Mouse (Mus musculus): ENCODE data around the gene Aldh16a1. TPM values are rescaled to one million over a fixed set of nuclear protein-coding genes. Genes with fewer than 3 reads are reported as not detected.
A peak's percentile ranks its signal among the peaks of the same experiment; 100 is the strongest.

Gene Aldh16a1
- 18.8 and 22.9 TPM in 2 replicates for polyA plus RNA-seq (2015; fragmentation: Nextera tagmentation; extraction: Ambion mirVana)

GRCm38 (mm10) chr7:45154096-45154992, at the start of gene Aldh16a1, which contains the start of gene Pih1d1:
Aldh16a1 (minus strand) TSS chr7:45154584.
Pih1d1 (plus strand) TSS chr7:45154303.
- ATAC-seq, result peak; percentile 96
- H3K36me3 ChIP-seq (ENCODE audit: control insufficient read depth, insufficient read depth, low read length), result 0 out of 2 replicates have a peak, but pooled peaks cover 4% of the 10 kb centered on the region
- no peaks in the 10 kb centered on the region for H3K27me3 ChIP-seq (replicated peaks; ENCODE audit: control insufficient read depth, insufficient read depth, low read length)
- H3K4me2 ChIP-seq (ENCODE audit: low read length), result peak within 1 kb of the TSS; percentile 84
- no peaks in the 10 kb centered on the region for H3K9me3 ChIP-seq (ENCODE audit: control insufficient read depth, low read length)
- 4% methylated on average over 67 of the region's 69 CpGs for WGBS
- H3K9ac ChIP-seq (ENCODE audit: low read depth, low read length), result peak within 1 kb of the TSS; percentile 81
- H3K4me1 ChIP-seq (ENCODE audit: control insufficient read depth, insufficient read depth, low read depth, low read length), result peaks cover 9% of the 10 kb centered on the region
- H3K27ac ChIP-seq (ENCODE audit: low read depth, low read length), result peak within 1 kb of the TSS; percentile 96
- peak within 1 kb of the TSS; percentile 69 for H3K4me3 ChIP-seq (ENCODE audit: low read length)

GRCm38 (mm10) chr7:45202654-45203053, 48.3 kb upstream of the Aldh16a1 start:
- H3K4me2 ChIP-seq (ENCODE audit: low read length), result no peak overlapping the region
- no peak for ATAC-seq
- no peak overlapping the region for H3K27ac ChIP-seq (ENCODE audit: low read depth, low read length)
- H3K27me3 ChIP-seq (replicated peaks; ENCODE audit: control insufficient read depth, insufficient read depth, low read length), result no peaks in the 10 kb centered on the region
- WGBS, result 57% methylated on average over 10 of the region's 10 CpGs
- H3K36me3 ChIP-seq (ENCODE audit: control insufficient read depth, insufficient read depth, low read length), result no peaks in the 10 kb centered on the region
- H3K4me1 ChIP-seq (ENCODE audit: control insufficient read depth, insufficient read depth, low read depth, low read length), result peaks cover 2% of the 10 kb centered on the region; the same call in 1 of the 2 replicates
- no peak overlapping the region for H3K9ac ChIP-seq (ENCODE audit: low read depth, low read length)
- H3K4me3 ChIP-seq (ENCODE audit: low read length), result no peak overlapping the region
- no peaks in the 10 kb centered on the region for H3K9me3 ChIP-seq (ENCODE audit: control insufficient read depth, low read length)

- H3K4me2 ChIP-seq (ENCODE audit: low read length), result no peak overlapping the region
- H3K36me3 ChIP-seq (ENCODE audit: control insufficient read depth, insufficient read depth, low read length), result no peaks in the 10 kb centered on the region
- 86% methylated on average over 11 of the region's 11 CpGs for WGBS
- H3K27ac ChIP-seq (ENCODE audit: low read depth, low read length), result no peak overlapping the region
- no peak overlapping the region for H3K4me3 ChIP-seq (ENCODE audit: low read length)
- no peaks in the 10 kb centered on the region for H3K9me3 ChIP-seq (ENCODE audit: control insufficient read depth, low read length)
- no peak overlapping the region for H3K9ac ChIP-seq (ENCODE audit: low read depth, low read length)
- no peak for ATAC-seq
- peaks cover 2% of the 10 kb centered on the region; the same call in 1 of the 2 replicates for H3K4me1 ChIP-seq (ENCODE audit: control insufficient read depth, insufficient read depth, low read depth, low read length)
- H3K27me3 ChIP-seq (replicated peaks; ENCODE audit: control insufficient read depth, insufficient read depth, low read length), result no peaks in the 10 kb centered on the region; the same call in 1 of the 2 replicates
Measured at GRCm38 (mm10) chr7:45198961-45199360, 44.6 kb upstream of the Aldh16a1 start.

GRCm38 (mm10) chr7:45198435-45198834, 44.1 kb upstream of the Aldh16a1 start:
- ATAC-seq, result peak; percentile 68
- Histone ChIP-seq H3K9me3 (ENCODE audit: control insufficient read depth, low read length) (no peaks in the 10 kb centered on the region), H3K27ac (ENCODE audit: low read depth, low read length) (no peak overlapping the region), H3K4me3 (ENCODE audit: low read length) (no peak overlapping the region), H3K9ac (ENCODE audit: low read depth, low read length) (peak overlapping the region; percentile 52), H3K36me3 (ENCODE audit: control insufficient read depth, insufficient read depth, low read length) (no peaks in the 10 kb centered on the region), H3K4me2 (ENCODE audit: low read length) (peak overlapping the region; percentile 20; the same call in 1 of the 2 replicates), H3K27me3 (replicated peaks; ENCODE audit: control insufficient read depth, insufficient read depth, low read length) (no peaks in the 10 kb centered on the region; the same call in 1 of the 2 replicates), H3K4me1 (ENCODE audit: control insufficient read depth, insufficient read depth, low read depth, low read length) (peaks cover 2% of the 10 kb centered on the region; the same call in 1 of the 2 replicates)
- 12% methylated on average over 5 of the region's 5 CpGs for WGBS

GRCm38 (mm10) chr7:45196994-45197393, 42.6 kb upstream of the Aldh16a1 start:
- Histone ChIP-seq H3K4me3 (ENCODE audit: low read length) (no peak overlapping the region), H3K9ac (ENCODE audit: low read depth, low read length) (no peak overlapping the region), H3K27ac (ENCODE audit: low read depth, low read length) (no peak overlapping the region), H3K27me3 (replicated peaks; ENCODE audit: control insufficient read depth, insufficient read depth, low read length) (no peaks in the 10 kb centered on the region; the same call in 1 of the 2 replicates), H3K4me1 (ENCODE audit: control insufficient read depth, insufficient read depth, low read depth, low read length) (peaks cover 2% of the 10 kb centered on the region; the same call in 1 of the 2 replicates), H3K36me3 (ENCODE audit: control insufficient read depth, insufficient read depth, low read length) (no peaks in the 10 kb centered on the region), H3K4me2 (ENCODE audit: low read length) (no peak overlapping the region), H3K9me3 (ENCODE audit: control insufficient read depth, low read length) (no peaks in the 10 kb centered on the region)
- 71% methylated on average over 4 of the region's 5 CpGs for WGBS
- no peak for ATAC-seq

- Histone ChIP-seq H3K27ac (ENCODE audit: low read depth, low read length) (no peak overlapping the region), H3K4me3 (ENCODE audit: low read length) (no peak overlapping the region), H3K9me3 (ENCODE audit: control insufficient read depth, low read length) (no peaks in the 10 kb centered on the region), H3K9ac (ENCODE audit: low read depth, low read length) (no peak overlapping the region), H3K4me1 (ENCODE audit: control insufficient read depth, insufficient read depth, low read depth, low read length) (peaks cover 2% of the 10 kb centered on the region; the same call in 1 of the 2 replicates), H3K27me3 (replicated peaks; ENCODE audit: control insufficient read depth, insufficient read depth, low read length) (no peaks in the 10 kb centered on the region; the same call in 1 of the 2 replicates), H3K36me3 (ENCODE audit: control insufficient read depth, insufficient read depth, low read length) (no peaks in the 10 kb centered on the region), H3K4me2 (ENCODE audit: low read length) (no peak overlapping the region)
- ATAC-seq, result no peak
- 85% methylated on average over 4 of the region's 4 CpGs for WGBS
Measured at GRCm38 (mm10) chr7:45196176-45196535, 41.8 kb upstream of the Aldh16a1 start.

- Histone ChIP-seq H3K9me3 (ENCODE audit: control insufficient read depth, low read length) (no peaks in the 10 kb centered on the region), H3K27me3 (replicated peaks; ENCODE audit: control insufficient read depth, insufficient read depth, low read length) (no peaks in the 10 kb centered on the region; the same call in 1 of the 2 replicates), H3K36me3 (ENCODE audit: control insufficient read depth, insufficient read depth, low read length) (no peaks in the 10 kb centered on the region), H3K4me2 (ENCODE audit: low read length) (no peak overlapping the region), H3K4me3 (ENCODE audit: low read length) (no peak overlapping the region), H3K9ac (ENCODE audit: low read depth, low read length) (no peak overlapping the region), H3K27ac (ENCODE audit: low read depth, low read length) (no peak overlapping the region), H3K4me1 (ENCODE audit: control insufficient read depth, insufficient read depth, low read depth, low read length) (peaks cover 2% of the 10 kb centered on the region; the same call in 1 of the 2 replicates)
- no peak for ATAC-seq
- WGBS, result 66% methylated on average over 13 of the region's 13 CpGs
Measured at GRCm38 (mm10) chr7:45195341-45196175, 41.2 kb upstream of the Aldh16a1 start.

- Histone ChIP-seq H3K4me3 (ENCODE audit: low read length) (no peak overlapping the region), H3K9me3 (ENCODE audit: control insufficient read depth, low read length) (no peaks in the 10 kb centered on the region), H3K27me3 (replicated peaks; ENCODE audit: control insufficient read depth, insufficient read depth, low read length) (peaks cover 4% of the 10 kb centered on the region; the same call in 1 of the 2 replicates), H3K9ac (ENCODE audit: low read depth, low read length) (no peak overlapping the region), H3K4me2 (ENCODE audit: low read length) (no peak overlapping the region), H3K36me3 (ENCODE audit: control insufficient read depth, insufficient read depth, low read length) (no peaks in the 10 kb centered on the region), H3K27ac (ENCODE audit: low read depth, low read length) (no peak overlapping the region), H3K4me1 (ENCODE audit: control insufficient read depth, insufficient read depth, low read depth, low read length) (peaks cover 2% of the 10 kb centered on the region; the same call in 1 of the 2 replicates)
- no peak for ATAC-seq
- WGBS, result 63% methylated on average over 15 of the region's 17 CpGs
Measured at GRCm38 (mm10) chr7:45193871-45194785, 39.7 kb upstream of the Aldh16a1 start.

All from hindbrain, embryonic 16.5 days (tissue).